Mouse (Mus musculus): ENCODE measurements at regions not wholly inside any gene's neighbourhood (a gene's known extent, or its start where the extent isn't known, plus 50 kb on each side); places are given as distances from the start of the nearest gene placed in this dataset.

GRCm38 (mm10) chr8:116141363-116141762 is 363.4 kb upstream of the Dynlrb2 start:
- H3K27me3 ChIP-seq (ENCODE audit: control insufficient read depth, insufficient read depth, low read length) = no peaks in the 10 kb centered on the region
- H3K27ac ChIP-seq (replicated peaks; ENCODE audit: insufficient read depth, low read depth, low read length) = no peak overlapping the region
- 76% methylated on average over 5 of the region's 5 CpGs for WGBS
- H3K4me3 ChIP-seq (ENCODE audit: insufficient read depth, low read depth, low read length) = no peak overlapping the region
- no peaks in the 10 kb centered on the region for H3K4me1 ChIP-seq (ENCODE audit: control insufficient read depth, insufficient read depth, low read length)
- no peak for DNase-seq (ENCODE audit: extremely low read depth, low read depth, low spot score)
- no peak overlapping the region for H3K9ac ChIP-seq (ENCODE audit: low read depth, low read length)
- TF ChIP-seq POLR2A (IDR thresholded peaks at IDR 0.05; ENCODE audit: extremely low read depth, insufficient read depth, low read length) = no peak
- TF ChIP-seq CTCF (IDR thresholded peaks at IDR 0.05; ENCODE audit: low read depth, low read length) = no peak
- H3K79me2 ChIP-seq (ENCODE audit: control insufficient read depth, insufficient read depth, low read length) = no peaks in the 10 kb centered on the region
- H3K36me3 ChIP-seq (ENCODE audit: control insufficient read depth, insufficient read depth, low read length) = no peaks in the 10 kb centered on the region

- no peak overlapping the region for H3K4me3 ChIP-seq (ENCODE audit: insufficient read depth, low read depth, low read length)
- H3K27me3 ChIP-seq (ENCODE audit: control insufficient read depth, insufficient read depth, low read length) = no peaks in the 10 kb centered on the region
- no peak for TF ChIP-seq POLR2A (IDR thresholded peaks at IDR 0.05; ENCODE audit: extremely low read depth, insufficient read depth, low read length)
- TF ChIP-seq CTCF (IDR thresholded peaks at IDR 0.05; ENCODE audit: low read depth, low read length) = no peak
- H3K36me3 ChIP-seq (ENCODE audit: control insufficient read depth, insufficient read depth, low read length) = no peaks in the 10 kb centered on the region
- 97% methylated on average over 1 of the region's 1 CpGs for WGBS
- H3K9ac ChIP-seq (ENCODE audit: low read depth, low read length) = no peak overlapping the region
- H3K27ac ChIP-seq (replicated peaks; ENCODE audit: insufficient read depth, low read depth, low read length) = no peak overlapping the region
- H3K4me1 ChIP-seq (ENCODE audit: control insufficient read depth, insufficient read depth, low read length) = no peaks in the 10 kb centered on the region
- no peaks in the 10 kb centered on the region for H3K79me2 ChIP-seq (ENCODE audit: control insufficient read depth, insufficient read depth, low read length)
- DNase-seq (ENCODE audit: extremely low read depth, low read depth, low spot score) = no peak
These were observed 364.8 kb upstream of the Dynlrb2 start for GRCm38 (mm10) chr8:116139934-116140333.

DNA sequence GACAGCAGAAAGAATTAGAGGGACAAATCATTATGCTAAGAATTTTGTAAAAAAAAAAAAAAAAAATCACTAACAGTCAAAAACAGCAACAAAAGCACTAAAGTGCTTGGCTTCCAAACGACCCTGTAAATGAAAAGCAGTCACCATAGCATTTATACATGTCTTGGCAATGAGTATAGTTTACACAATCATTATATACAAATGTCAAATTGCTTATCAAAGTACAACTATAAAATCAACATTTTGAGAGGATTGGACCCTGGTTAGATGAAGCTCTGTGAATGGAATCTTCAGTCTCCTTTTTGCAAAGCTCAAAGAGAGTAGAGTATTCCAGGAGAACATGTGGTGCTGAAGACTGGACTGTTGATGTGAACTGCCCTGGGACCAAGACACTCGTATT is 367.0 kb upstream of the Dynlrb2 start:
- H3K36me3 ChIP-seq (ENCODE audit: control insufficient read depth, insufficient read depth, low read length) = no peaks in the 10 kb centered on the region
- H3K27me3 ChIP-seq (ENCODE audit: control insufficient read depth, insufficient read depth, low read length) = no peaks in the 10 kb centered on the region
- no peaks in the 10 kb centered on the region for H3K4me1 ChIP-seq (ENCODE audit: control insufficient read depth, insufficient read depth, low read length)
- TF ChIP-seq CTCF (IDR thresholded peaks at IDR 0.05; ENCODE audit: low read depth, low read length) = no peak
- TF ChIP-seq POLR2A (IDR thresholded peaks at IDR 0.05; ENCODE audit: extremely low read depth, insufficient read depth, low read length) = no peak
- H3K79me2 ChIP-seq (ENCODE audit: control insufficient read depth, insufficient read depth, low read length) = no peaks in the 10 kb centered on the region
- H3K9ac ChIP-seq (ENCODE audit: low read depth, low read length) = no peak overlapping the region
- H3K4me3 ChIP-seq (ENCODE audit: insufficient read depth, low read depth, low read length) = no peak overlapping the region
- H3K27ac ChIP-seq (replicated peaks; ENCODE audit: insufficient read depth, low read depth, low read length) = no peak overlapping the region
- DNase-seq (ENCODE audit: extremely low read depth, low read depth, low spot score) = no peak
- WGBS = 70% methylated on average over 2 of the region's 2 CpGs

- no peak overlapping the region for H3K27ac ChIP-seq (replicated peaks; ENCODE audit: insufficient read depth, low read depth, low read length)
- H3K27me3 ChIP-seq (ENCODE audit: control insufficient read depth, insufficient read depth, low read length) = no peaks in the 10 kb centered on the region
- H3K4me3 ChIP-seq (ENCODE audit: insufficient read depth, low read depth, low read length) = no peak overlapping the region
- H3K4me1 ChIP-seq (ENCODE audit: control insufficient read depth, insufficient read depth, low read length) = no peaks in the 10 kb centered on the region
- WGBS = 83% methylated on average over 2 of the region's 2 CpGs
- no peaks in the 10 kb centered on the region for H3K79me2 ChIP-seq (ENCODE audit: control insufficient read depth, insufficient read depth, low read length)
- no peak overlapping the region for H3K9ac ChIP-seq (ENCODE audit: low read depth, low read length)
- no peaks in the 10 kb centered on the region for H3K36me3 ChIP-seq (ENCODE audit: control insufficient read depth, insufficient read depth, low read length)
- DNase-seq (ENCODE audit: extremely low read depth, low read depth, low spot score) = no peak
- TF ChIP-seq CTCF (IDR thresholded peaks at IDR 0.05; ENCODE audit: low read depth, low read length) (no peak), POLR2A (IDR thresholded peaks at IDR 0.05; ENCODE audit: extremely low read depth, insufficient read depth, low read length) (no peak)
These were observed 371.3 kb upstream of the Dynlrb2 start for GRCm38 (mm10) chr8:116133503-116133902.

GRCm38 (mm10) chr8:116133084-116133483 is 371.7 kb upstream of the Dynlrb2 start:
- TF ChIP-seq CTCF (IDR thresholded peaks at IDR 0.05; ENCODE audit: low read depth, low read length) = no peak
- no peak for TF ChIP-seq POLR2A (IDR thresholded peaks at IDR 0.05; ENCODE audit: extremely low read depth, insufficient read depth, low read length)
- WGBS = 84% methylated on average over 3 of the region's 3 CpGs
- no peaks in the 10 kb centered on the region for H3K79me2 ChIP-seq (ENCODE audit: control insufficient read depth, insufficient read depth, low read length)
- no peaks in the 10 kb centered on the region for H3K36me3 ChIP-seq (ENCODE audit: control insufficient read depth, insufficient read depth, low read length)
- no peak for DNase-seq (ENCODE audit: extremely low read depth, low read depth, low spot score)
- H3K4me3 ChIP-seq (ENCODE audit: insufficient read depth, low read depth, low read length) = no peak overlapping the region
- H3K27ac ChIP-seq (replicated peaks; ENCODE audit: insufficient read depth, low read depth, low read length) = no peak overlapping the region
- H3K4me1 ChIP-seq (ENCODE audit: control insufficient read depth, insufficient read depth, low read length) = no peaks in the 10 kb centered on the region
- no peaks in the 10 kb centered on the region for H3K27me3 ChIP-seq (ENCODE audit: control insufficient read depth, insufficient read depth, low read length)
- H3K9ac ChIP-seq (ENCODE audit: low read depth, low read length) = no peak overlapping the region

GRCm38 (mm10) chr8:116120067-116120466 is 384.7 kb upstream of the Dynlrb2 start:
- no peaks in the 10 kb centered on the region for H3K27me3 ChIP-seq (ENCODE audit: control insufficient read depth, insufficient read depth, low read length)

More at GRCm38 (mm10) chr8:116120067-116120466, 384.7 kb upstream of the Dynlrb2 start:
- WGBS = 91% methylated on average over 13 of the region's 13 CpGs
- H3K9ac ChIP-seq (ENCODE audit: low read depth, low read length) = no peak overlapping the region
- DNase-seq (ENCODE audit: extremely low read depth, low read depth, low spot score) = no peak
- no peak overlapping the region for H3K4me3 ChIP-seq (ENCODE audit: insufficient read depth, low read depth, low read length)
- TF ChIP-seq CTCF (IDR thresholded peaks at IDR 0.05; ENCODE audit: low read depth, low read length) (no peak), POLR2A (IDR thresholded peaks at IDR 0.05; ENCODE audit: extremely low read depth, insufficient read depth, low read length) (no peak)
- H3K36me3 ChIP-seq (ENCODE audit: control insufficient read depth, insufficient read depth, low read length) = no peaks in the 10 kb centered on the region
- no peaks in the 10 kb centered on the region for H3K79me2 ChIP-seq (ENCODE audit: control insufficient read depth, insufficient read depth, low read length)
- no peaks in the 10 kb centered on the region for H3K4me1 ChIP-seq (ENCODE audit: control insufficient read depth, insufficient read depth, low read length)
- H3K27ac ChIP-seq (replicated peaks; ENCODE audit: insufficient read depth, low read depth, low read length) = no peak overlapping the region

Measured in liver, adult 2 months (tissue).